Mouse (Mus musculus): ENCODE results near the gene Srcin1. TPM values are rescaled to one million over a fixed set of nuclear protein-coding genes. Genes with fewer than 3 reads are reported as not detected.

Srcin1 gene
- total RNA-seq, 2 experiments from 2014 or later: 218 to 221 TPM

GRCm38 (mm10) chr11:97534442-97535307 lies 41.3 kb downstream of the Srcin1 start:
- DNase-seq (ENCODE audit: low spot score in 2 of 2): peak in 1 of 2 experiments; percentile 69

GRCm38 (mm10) chr11:97533653-97534052 lies 42.3 kb downstream of the Srcin1 start:
- no peak for DNase-seq (ENCODE audit: low spot score in 2 of 2)

GRCm38 (mm10) chr11:97532950-97533582 lies 42.9 kb downstream of the Srcin1 start:
- no peak for DNase-seq (ENCODE audit: low spot score in 2 of 2)

- DNase-seq (ENCODE audit: low spot score in 2 of 2): no peak
These were observed 43.6 kb downstream of the Srcin1 start for GRCm38 (mm10) chr11:97532354-97532753.

GRCm38 (mm10) chr11:97531381-97532260 lies 44.4 kb downstream of the Srcin1 start:
- peak; percentile 90 to 91 for DNase-seq (ENCODE audit: low spot score in 2 of 2)

GRCm38 (mm10) chr11:97530961-97531360 lies 45.0 kb downstream of the Srcin1 start:
- no peak for DNase-seq (ENCODE audit: low spot score in 2 of 2)

- no peak for DNase-seq (ENCODE audit: low spot score in 2 of 2)
These were observed 45.9 kb downstream of the Srcin1 start for GRCm38 (mm10) chr11:97530069-97530468.

GRCm38 (mm10) chr11:97528282-97528808 lies 47.6 kb downstream of the Srcin1 start:
- DNase-seq (ENCODE audit: low spot score in 2 of 2): peak in 1 of 2 experiments; percentile 52

- DNase-seq (ENCODE audit: low spot score in 2 of 2): no peak
These were observed 50.7 kb downstream of the Srcin1 start for GRCm38 (mm10) chr11:97525313-97525712.

- DNase-seq (ENCODE audit: low spot score in 2 of 2): no peak
These were observed 51.7 kb downstream of the Srcin1 start for GRCm38 (mm10) chr11:97524306-97524705.

- DNase-seq (ENCODE audit: low spot score in 2 of 2): no peak
These were observed 52.1 kb downstream of the Srcin1 start for GRCm38 (mm10) chr11:97523827-97524261.

GRCm38 (mm10) chr11:97523107-97523506 lies 52.9 kb downstream of the Srcin1 start:
- DNase-seq (ENCODE audit: low spot score in 2 of 2): no peak

- no peak for DNase-seq (ENCODE audit: low spot score in 2 of 2)
These were observed 54.1 kb downstream of the Srcin1 start for GRCm38 (mm10) chr11:97521741-97522474.

- no peak for DNase-seq (ENCODE audit: low spot score in 2 of 2)
These were observed 55.4 kb downstream of the Srcin1 start for GRCm38 (mm10) chr11:97520541-97520940.

- DNase-seq (ENCODE audit: low spot score in 2 of 2): no peak
These were observed 62.9 kb downstream of the Srcin1 start for GRCm38 (mm10) chr11:97513066-97513465.

- DNase-seq (ENCODE audit: low spot score in 2 of 2): no peak
These were observed 63.5 kb downstream of the Srcin1 start for GRCm38 (mm10) chr11:97512511-97512910.

- DNase-seq (ENCODE audit: low spot score in 2 of 2): no peak
These were observed 64.2 kb downstream of the Srcin1 start for GRCm38 (mm10) chr11:97511661-97512369.

- DNase-seq (ENCODE audit: low spot score in 2 of 2): peak in 1 of 2 experiments; percentile 78
These were observed 64.9 kb downstream of the Srcin1 start for GRCm38 (mm10) chr11:97510966-97511660.

Measured in layer of hippocampus, adult 18-20 months (tissue).